In the genomic region with DNA sequence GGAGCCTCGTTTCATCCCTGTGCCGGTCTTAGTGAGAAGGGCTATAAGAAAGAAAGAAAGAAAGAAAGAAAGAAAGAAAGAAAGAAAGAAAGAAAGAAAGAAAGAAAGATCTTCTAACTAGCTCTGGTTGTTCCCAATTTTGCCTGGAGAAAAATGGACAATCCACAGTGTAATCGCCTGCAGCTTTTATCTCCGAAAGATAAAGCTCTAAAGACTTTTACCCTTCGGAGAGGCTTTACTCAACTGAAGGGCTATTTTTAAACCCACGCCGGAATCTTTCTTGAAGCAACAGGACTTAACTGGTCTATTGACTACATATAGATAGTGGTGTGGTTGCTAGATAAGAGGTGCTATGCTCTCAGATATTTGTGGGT, we compare ENCODE assay signal across 8 mouse cellular contexts. TPM values are rescaled to one million over a fixed set of nuclear protein-coding genes. Genes with fewer than 3 reads are reported as not detected.
DNase-seq lines count a peak whose midpoint lies in the region; ATAC-seq and TF ChIP-seq lines count a peak whose summit lies in the region.

No protein-coding gene starts in this region.

- no peaks in the 10 kb centered on the region for H3K9me3 ChIP-seq in heart, embryonic 13.5 days
- no peaks in the 10 kb centered on the region for H3K9me3 ChIP-seq in E14TG2a.4 (ENCODE audit: low read length)
- no peaks in the 10 kb centered on the region for H3K9me3 ChIP-seq in forebrain, embryonic 15.5 days
- H3K9me3 ChIP-seq in liver, embryonic 16.5 days (replicated peaks; ENCODE audit: control insufficient read depth, low read length): no peaks in the 10 kb centered on the region

- TF ChIP-seq CTCF in E14TG2a.4 (conservative IDR thresholded peaks at IDR 0.05; ENCODE audit: low read length): no peak

- peak overlapping the region; percentile 93 for H3K9ac ChIP-seq in heart, embryonic 13.5 days
- peak overlapping the region; percentile 59 for H3K9ac ChIP-seq in forebrain, embryonic 15.5 days (replicated peaks)
- H3K9ac ChIP-seq in liver, embryonic 16.5 days (ENCODE audit: low read depth, low read length): peak overlapping the region; percentile 86

- no peaks in the 10 kb centered on the region for H3K27me3 ChIP-seq in heart, embryonic 13.5 days (replicated peaks)
- peaks cover 10% of the 10 kb centered on the region; the same call in 1 of the 2 replicates for H3K27me3 ChIP-seq in E14TG2a.4 (ENCODE audit: insufficient read depth, low read length)
- H3K27me3 ChIP-seq in forebrain, embryonic 15.5 days: no peaks in the 10 kb centered on the region
- no peaks in the 10 kb centered on the region for H3K27me3 ChIP-seq in liver, embryonic 16.5 days (ENCODE audit: control insufficient read depth, insufficient read depth, low read depth, low read length)

- H3K4me1 ChIP-seq in heart, embryonic 13.5 days: peaks cover 58% of the 10 kb centered on the region
- peaks cover 58% of the 10 kb centered on the region for H3K4me1 ChIP-seq in E14TG2a.4 (replicated peaks; ENCODE audit: low read depth, low read length)
- peaks cover 42% of the 10 kb centered on the region for H3K4me1 ChIP-seq in forebrain, embryonic 15.5 days
- H3K4me1 ChIP-seq in liver, embryonic 16.5 days (ENCODE audit: control insufficient read depth, low read depth, low read length): peaks cover 32% of the 10 kb centered on the region

- no peak for DNase-seq in heart, postnatal 10 days
- no peak for DNase-seq in gastrocnemius, postnatal 36 days
- DNase-seq in adrenal gland, postnatal 36 days: no peak
- no peak for DNase-seq in cerebellum, adult 8-10 months

- peak overlapping the region; percentile 92 for H3K4me3 ChIP-seq in heart, embryonic 13.5 days
- H3K4me3 ChIP-seq in E14TG2a.4 (replicated peaks; ENCODE audit: low read length): peak overlapping the region; percentile 96
- peak overlapping the region; percentile 87 for H3K4me3 ChIP-seq in forebrain, embryonic 15.5 days
- H3K4me3 ChIP-seq in liver, embryonic 16.5 days (ENCODE audit: low read depth, low read length): peak overlapping the region; percentile 89

- WGBS in heart, embryonic 13.5 days: 0% methylated on average over 7 of the region's 7 CpGs
- 2% methylated on average over 7 of the region's 7 CpGs for WGBS in forebrain, embryonic 15.5 days
- WGBS in liver, embryonic 16.5 days (ENCODE audit: insufficient replicate concordance): 0% methylated on average over 7 of the region's 7 CpGs

- ATAC-seq in heart, embryonic 13.5 days (ENCODE audit: extremely low read depth, insufficient number of reproducible peaks, low FRiP score, low TSS enrichment): no peak
- ATAC-seq in forebrain, embryonic 15.5 days (replicated peaks): no peak
- no peak; the same call in 1 of the 2 replicates for ATAC-seq in liver, embryonic 16.5 days (ENCODE audit: low read depth)

- H3K27ac ChIP-seq in heart, embryonic 13.5 days (replicated peaks): peak overlapping the region; percentile 85
- peak overlapping the region; percentile 87; the same call in 1 of the 2 replicates for H3K27ac ChIP-seq in forebrain, embryonic 15.5 days (replicated peaks)
- peak overlapping the region; percentile 92 for H3K27ac ChIP-seq in liver, embryonic 16.5 days (ENCODE audit: low read length)

- H3K36me3 ChIP-seq in heart, embryonic 13.5 days: peaks cover 11% of the 10 kb centered on the region
- peaks cover 33% of the 10 kb centered on the region for H3K36me3 ChIP-seq in E14TG2a.4 (ENCODE audit: insufficient read depth, low read length)
- H3K36me3 ChIP-seq in forebrain, embryonic 15.5 days: no peaks in the 10 kb centered on the region
- peaks cover 4% of the 10 kb centered on the region for H3K36me3 ChIP-seq in liver, embryonic 16.5 days (ENCODE audit: control insufficient read depth, insufficient read depth)

- intact Hi-C loops in heart, postnatal 10 days (cut with DNase I): loop anchor here (5.0 kb wide), 1 partner anchor 188 kb away; the partner anchor contains the start of gene Map3k20
- intact Hi-C loops in gastrocnemius, postnatal 36 days (cut with DNase I): no loop called here

- peak overlapping the region; percentile 91 for H3K4me2 ChIP-seq in heart, embryonic 13.5 days
- H3K4me2 ChIP-seq in forebrain, embryonic 15.5 days (replicated peaks): peak overlapping the region; percentile 82
- peak overlapping the region; percentile 93 for H3K4me2 ChIP-seq in liver, embryonic 16.5 days (ENCODE audit: low read depth, low read length)

RNA-seq across cellular contexts. Expression of gene Cdca7, which starts 0.5 kb away (rescaled TPM):
- 46.8 and 49.0 TPM in 2 replicates for polyA plus RNA-seq in heart, embryonic 13.5 days (2015; fragmentation: Nextera tagmentation; extraction: Ambion mirVana)
- 10 to 100 TPM in 1 of 2 experiments, 1 to 10 TPM in 1; 6.7 to 10.6 TPM for total RNA-seq in heart, postnatal 10 days (2021)
- 122 and 125 TPM in 2 replicates for polyA plus RNA-seq in forebrain, embryonic 15.5 days (2015; fragmentation: Nextera tagmentation; extraction: Ambion mirVana)
- polyA plus RNA-seq in liver, embryonic 16.5 days (2015; fragmentation: Nextera tagmentation; extraction: Ambion mirVana): 38.8 and 40.7 TPM in 2 replicates
- total RNA-seq in gastrocnemius, postnatal 36 days (2021): under 1 TPM; 0.52 to 0.84 TPM
- total RNA-seq in adrenal gland, postnatal 36 days (2021): 1 to 10 TPM; 3.6 to 4.3 TPM
